Mouse (Mus musculus) erythroblast, embryonic 14.5 days (primary cell): ENCODE data around the gene Sik3. TPM values are rescaled to one million over a fixed set of nuclear protein-coding genes. Genes with fewer than 3 reads are reported as not detected.

Experiments
- H3K27me3 ChIP-seq: 2 replicates; pipeline ENCODE4 v1.6.1; 2012; ENCODE audit warnings: inconsistent platforms; ENCODE audit not compliant: control insufficient read depth
- H3K36me3 ChIP-seq: 2 replicates; pipeline ENCODE4 v1.6.1; 2012; ENCODE audit warnings: mild to moderate bottlenecking, inconsistent platforms; ENCODE audit not compliant: control insufficient read depth
- H3K4me1 ChIP-seq: 2 replicates; pipeline ENCODE4 v1.6.1; 2012; ENCODE audit warnings: inconsistent platforms; ENCODE audit not compliant: control insufficient read depth
- H3K4me3 ChIP-seq: replicated peaks from 2 replicates; pipeline ENCODE3; 2012; ENCODE audit warnings: moderate library complexity, mild to moderate bottlenecking, inconsistent platforms
- H3K9me3 ChIP-seq: 2 replicates; pipeline ENCODE4 v1.6.1; 2012; ENCODE audit warnings: low read length, inconsistent platforms, mixed read lengths; ENCODE audit not compliant: control insufficient read depth
- GATA1 ChIP-seq: IDR thresholded peaks from 2 replicates; pipeline ENCODE4 v1.6.1; 2012; ENCODE audit warnings: low read length, inconsistent platforms, mixed read lengths
- TAL1 ChIP-seq: IDR thresholded peaks from 3 replicates; pipeline ENCODE4 v1.6.1; 2012; ENCODE audit warnings: low read length, inconsistent platforms, mixed read lengths
- polyA plus RNA-seq: library from polyadenylated mRNA; stranded (reverse); fragments of >175 nt; gene quantifications from 2 replicates; pipeline ENCODE4 v1.2.3, GENCODE M21; 2012

Sik3 gene
- polyA plus RNA-seq, 1 experiment: 0.13 TPM

DNA sequence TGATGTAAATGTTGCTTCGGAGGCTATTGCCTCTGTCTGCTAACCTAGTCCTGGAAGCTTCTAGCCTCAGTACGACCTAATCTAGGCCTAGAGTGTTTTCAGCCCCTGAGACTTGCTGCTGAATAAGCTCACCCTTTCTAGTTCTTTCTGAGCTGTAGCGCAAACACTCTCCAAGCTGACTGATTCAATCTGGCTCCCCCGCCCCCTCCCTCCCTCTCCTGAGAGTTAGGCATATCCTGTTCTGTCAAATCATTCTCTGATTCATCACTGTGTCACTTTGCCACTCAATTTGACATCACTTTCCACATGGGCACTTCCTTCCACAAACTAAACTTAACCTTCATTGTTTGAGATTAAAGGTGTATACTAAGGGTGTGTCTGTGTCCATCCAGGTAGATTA, 164.0 kb downstream of the Sik3 start:
- Histone ChIP-seq H3K4me1 (peaks cover 6% of the 10 kb centered on the region), H3K9me3 (no peaks in the 10 kb centered on the region), H3K27me3 (no peaks in the 10 kb centered on the region), H3K36me3 (peaks cover 9% of the 10 kb centered on the region; the same call in 1 of the 2 replicates), H3K4me3 (no peak overlapping the region)
- TF ChIP-seq TAL1 (no peak), GATA1 (no peak)

DNA sequence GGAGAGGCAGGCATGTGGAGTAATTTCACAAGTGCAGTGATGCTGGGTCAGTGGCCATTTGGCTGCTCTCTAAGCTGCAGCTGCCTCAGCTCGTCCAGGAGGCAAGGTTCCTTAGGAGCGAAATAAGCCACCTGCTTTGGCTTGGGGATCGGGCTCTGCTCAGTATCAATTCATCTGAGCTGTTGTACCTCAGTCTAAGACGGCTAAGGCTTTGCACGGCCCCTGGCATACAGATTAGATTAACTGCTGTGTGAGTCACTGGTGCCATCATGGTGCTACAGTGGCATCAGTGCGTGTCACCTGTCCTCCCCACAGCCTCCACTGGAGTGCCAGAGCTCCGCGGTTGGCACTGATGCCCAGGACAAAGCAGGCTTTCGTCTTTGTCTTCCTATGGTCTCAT, 166.0 kb downstream of the Sik3 start:
- no peak overlapping the region for H3K4me3 ChIP-seq
- peaks cover 6% of the 10 kb centered on the region for H3K4me1 ChIP-seq
- H3K27me3 ChIP-seq: no peaks in the 10 kb centered on the region
- TF ChIP-seq GATA1 (no peak), TAL1 (no peak)
- H3K9me3 ChIP-seq: no peaks in the 10 kb centered on the region
- peaks cover 9% of the 10 kb centered on the region; the same call in 1 of the 2 replicates for H3K36me3 ChIP-seq

GRCm38 (mm10) chr9:46181297-46181696, 168.7 kb downstream of the Sik3 start:
- Histone ChIP-seq H3K27me3 (no peaks in the 10 kb centered on the region), H3K4me1 (no peaks in the 10 kb centered on the region), H3K9me3 (no peaks in the 10 kb centered on the region), H3K4me3 (no peak overlapping the region), H3K36me3 (peaks cover 9% of the 10 kb centered on the region; the same call in 1 of the 2 replicates)
- TF ChIP-seq GATA1 (no peak), TAL1 (no peak)

DNA sequence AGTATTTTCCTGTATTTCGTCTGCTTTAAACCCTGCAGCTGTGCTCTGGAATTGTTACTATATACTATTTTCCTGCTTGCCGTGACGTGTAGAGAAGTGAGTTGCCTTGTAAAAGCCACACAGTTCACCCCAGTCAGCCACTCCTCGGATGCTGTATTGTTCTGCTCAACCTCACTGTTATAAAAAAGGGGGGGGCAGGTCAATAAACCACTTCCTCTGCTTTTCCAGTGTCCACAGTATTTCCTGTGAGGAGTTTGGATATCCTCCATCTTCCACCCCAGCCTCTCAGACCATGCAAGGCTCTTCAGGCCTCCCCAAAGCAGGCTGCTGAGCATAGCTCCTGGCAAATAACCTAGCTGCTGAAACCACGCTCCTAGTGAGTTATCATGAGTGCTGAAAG, 171.9 kb downstream of the Sik3 start:
- no peaks in the 10 kb centered on the region for H3K9me3 ChIP-seq
- no peak overlapping the region for H3K4me3 ChIP-seq
- no peaks in the 10 kb centered on the region for H3K27me3 ChIP-seq
- no peaks in the 10 kb centered on the region; the same call in 1 of the 2 replicates for H3K36me3 ChIP-seq
- no peaks in the 10 kb centered on the region for H3K4me1 ChIP-seq
- TF ChIP-seq TAL1: no peak
- no peak for TF ChIP-seq GATA1

DNA sequence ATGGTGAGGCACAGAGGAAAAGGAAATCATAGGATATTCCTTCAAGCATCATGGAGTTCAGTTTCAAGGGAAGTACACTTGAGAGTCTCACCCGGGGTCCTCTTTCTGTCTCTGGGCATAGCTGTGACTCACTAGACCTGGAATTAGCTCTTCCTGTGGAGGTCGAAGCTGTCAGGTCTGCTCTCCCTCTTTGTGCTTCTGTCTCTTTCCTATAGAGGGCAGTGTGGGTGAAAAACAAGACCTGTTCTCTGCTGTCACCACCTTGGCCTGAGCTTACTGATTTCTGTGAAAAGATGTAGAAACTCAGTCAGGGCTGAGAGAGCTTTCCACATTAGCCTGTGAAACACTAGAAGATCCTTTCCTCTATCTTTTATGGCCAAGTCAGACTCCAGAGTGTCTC, 172.6 kb downstream of the Sik3 start:
- Histone ChIP-seq H3K9me3 (no peaks in the 10 kb centered on the region), H3K27me3 (no peaks in the 10 kb centered on the region), H3K36me3 (no peaks in the 10 kb centered on the region; the same call in 1 of the 2 replicates), H3K4me1 (no peaks in the 10 kb centered on the region), H3K4me3 (no peak overlapping the region)
- TF ChIP-seq TAL1: no peak
- TF ChIP-seq GATA1: no peak

GRCm38 (mm10) chr9:46186387-46186786, 173.8 kb downstream of the Sik3 start:
- no peak overlapping the region for H3K4me3 ChIP-seq
- TF ChIP-seq TAL1 (no peak), GATA1 (no peak)
- no peaks in the 10 kb centered on the region for H3K9me3 ChIP-seq
- H3K36me3 ChIP-seq: no peaks in the 10 kb centered on the region; the same call in 1 of the 2 replicates
- no peaks in the 10 kb centered on the region for H3K27me3 ChIP-seq
- no peaks in the 10 kb centered on the region for H3K4me1 ChIP-seq

DNA sequence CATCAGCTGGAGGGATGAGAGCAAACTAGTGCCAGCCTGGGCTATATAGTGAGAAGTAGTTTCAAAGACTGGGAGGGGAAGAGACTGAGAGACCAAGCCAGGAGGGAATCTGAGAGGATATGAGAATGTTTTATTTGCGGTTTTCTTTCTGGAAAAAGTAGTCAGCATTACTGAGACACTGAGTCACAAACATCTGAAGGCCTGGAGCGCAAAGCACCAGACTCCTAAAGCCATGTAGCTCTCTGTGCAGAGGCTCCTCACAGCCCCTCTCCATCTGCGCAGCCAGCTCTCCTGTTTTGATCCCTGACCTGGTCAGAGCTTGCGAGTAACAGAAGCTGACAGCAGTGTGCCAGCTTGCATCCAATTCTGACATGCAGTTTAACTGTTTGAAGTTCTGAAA, 175.8 kb downstream of the Sik3 start:
- H3K36me3 ChIP-seq: no peaks in the 10 kb centered on the region; the same call in 1 of the 2 replicates
- no peak overlapping the region for H3K4me3 ChIP-seq
- H3K4me1 ChIP-seq: no peaks in the 10 kb centered on the region
- H3K9me3 ChIP-seq: no peaks in the 10 kb centered on the region
- TF ChIP-seq GATA1: no peak
- no peaks in the 10 kb centered on the region for H3K27me3 ChIP-seq

GRCm38 (mm10) chr9:46188956-46189355, 176.3 kb downstream of the Sik3 start:
- H3K4me3 ChIP-seq: no peak overlapping the region
- H3K4me1 ChIP-seq: no peaks in the 10 kb centered on the region
- H3K9me3 ChIP-seq: no peaks in the 10 kb centered on the region
- no peak for TF ChIP-seq GATA1
- TF ChIP-seq TAL1: no peak
- no peaks in the 10 kb centered on the region; the same call in 1 of the 2 replicates for H3K36me3 ChIP-seq
- no peaks in the 10 kb centered on the region for H3K27me3 ChIP-seq

DNA sequence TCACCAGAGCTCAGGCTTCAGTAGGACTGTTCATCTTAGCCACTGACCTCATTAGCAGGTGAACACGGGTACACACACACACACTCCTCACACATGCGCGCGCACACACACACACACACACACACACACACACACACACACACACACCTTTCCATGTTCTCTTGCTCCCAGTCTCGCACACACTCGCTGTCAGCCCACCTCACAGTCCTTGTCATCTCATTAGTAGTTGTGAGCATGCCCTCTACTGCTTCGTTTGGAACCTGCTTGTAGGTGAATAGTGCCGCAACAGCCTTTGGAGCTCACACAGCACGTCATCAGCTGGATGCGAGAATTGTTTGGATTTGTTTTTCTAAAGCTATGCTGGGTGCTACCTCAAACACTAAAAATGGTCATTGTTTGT, 176.8 kb downstream of the Sik3 start:
- Histone ChIP-seq H3K4me3 (no peak overlapping the region), H3K4me1 (no peaks in the 10 kb centered on the region), H3K9me3 (no peaks in the 10 kb centered on the region), H3K36me3 (peaks cover 1% of the 10 kb centered on the region), H3K27me3 (no peaks in the 10 kb centered on the region)
- TF ChIP-seq TAL1: no peak

DNA sequence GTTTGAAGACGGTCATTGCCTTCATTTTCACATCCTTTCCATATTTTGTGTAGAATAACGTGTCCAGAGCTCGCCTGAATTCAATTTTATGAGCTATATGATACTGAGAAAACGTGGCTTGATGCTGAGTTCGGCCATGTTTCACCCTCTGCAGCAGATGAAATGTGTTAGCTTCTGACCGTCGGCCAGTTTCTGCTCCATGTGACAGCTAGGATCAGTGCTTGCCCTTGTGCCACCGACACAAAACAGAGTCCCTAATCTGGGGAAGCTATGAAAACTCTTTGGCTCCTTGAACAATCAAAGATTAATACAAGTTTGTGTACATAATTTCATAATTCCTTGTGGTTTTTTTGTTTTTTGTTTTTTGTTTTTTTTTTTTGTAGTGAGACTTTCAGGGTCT, 178.6 kb downstream of the Sik3 start:
- no peak overlapping the region for H3K4me3 ChIP-seq
- no peaks in the 10 kb centered on the region for H3K9me3 ChIP-seq
- peaks cover 11% of the 10 kb centered on the region for H3K36me3 ChIP-seq
- TF ChIP-seq TAL1 (no peak), GATA1 (no peak)
- no peaks in the 10 kb centered on the region for H3K4me1 ChIP-seq
- no peaks in the 10 kb centered on the region for H3K27me3 ChIP-seq
